Mouse (Mus musculus): ENCODE measurements around the gene Ibtk. TPM values are rescaled to one million over a fixed set of nuclear protein-coding genes. Genes with fewer than 3 reads are reported as not detected.

Gene Ibtk
- total and polyA plus RNA-seq, 2 experiments from 2014 or later: 17.1 to 23.4 TPM

DNA sequence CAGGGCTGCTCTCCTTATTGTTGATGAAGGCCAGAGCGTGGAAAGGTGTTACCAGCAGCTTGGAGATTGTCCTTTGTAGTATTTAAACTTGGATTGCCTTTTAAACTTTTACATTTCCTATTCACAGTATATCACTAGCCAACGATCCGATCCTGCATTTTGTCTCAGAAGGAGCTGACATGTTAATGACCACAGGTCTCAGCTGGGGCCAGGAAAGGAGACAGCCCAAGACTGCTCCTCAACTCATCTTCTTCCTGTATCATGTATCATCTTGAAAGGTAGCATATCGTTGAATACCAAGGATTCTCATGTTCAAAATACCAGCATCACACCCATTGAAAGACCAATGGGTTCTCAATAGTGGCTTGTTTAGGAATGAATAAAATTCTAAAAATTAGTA, 21.2 kb upstream of the Ibtk start:
- no peak for ATAC-seq

DNA sequence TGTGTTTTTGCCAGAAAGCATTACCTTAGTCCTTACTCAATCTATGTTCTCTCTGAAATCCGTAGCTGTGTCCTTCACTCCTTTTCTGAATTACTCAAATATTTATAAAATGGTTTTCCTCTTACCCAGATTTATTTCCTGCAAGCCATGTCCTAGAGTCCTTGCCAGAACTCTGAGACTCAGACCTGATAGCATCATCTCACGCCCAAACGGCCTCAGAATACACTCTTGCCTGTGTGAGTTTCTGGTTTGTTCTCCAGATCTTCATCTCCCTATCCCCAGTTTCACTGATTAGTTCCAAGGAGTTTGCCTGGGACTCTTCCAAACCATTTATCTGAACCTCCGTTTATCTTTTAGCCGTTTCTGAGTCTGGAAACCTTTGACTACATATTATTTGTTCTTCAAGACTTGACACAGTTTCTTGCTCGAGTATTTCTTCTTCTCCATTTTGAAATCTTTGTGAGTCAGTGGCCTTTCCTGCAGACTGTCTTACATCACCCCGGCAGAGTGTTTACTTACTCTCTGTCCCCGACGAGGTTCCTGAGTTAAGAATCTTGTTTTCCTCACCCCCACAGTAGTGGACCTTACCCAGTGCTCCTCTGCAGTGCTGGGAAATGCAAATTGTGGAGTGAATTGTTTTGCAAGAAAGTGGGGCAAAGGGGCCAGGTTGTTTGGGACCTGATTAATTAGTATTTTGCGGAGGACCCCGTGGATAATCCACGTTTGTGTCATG, 20.1 kb upstream of the Ibtk start:
- Histone ChIP-seq H3K27ac (no peak overlapping the region), H3K36me3 (ENCODE audit: insufficient read depth, low read length) (no peaks in the 10 kb centered on the region), H3K9me3 (ENCODE audit: low read length) (no peaks in the 10 kb centered on the region), H3K4me2 (ENCODE audit: low read depth, low read length) (no peak overlapping the region), H3K4me3 (ENCODE audit: low read length) (no peak overlapping the region), H3K4me1 (ENCODE audit: insufficient read depth, low read length) (no peaks in the 10 kb centered on the region), H3K9ac (replicated peaks; ENCODE audit: low read length) (no peak overlapping the region), H3K27me3 (ENCODE audit: insufficient read depth, low read length) (no peaks in the 10 kb centered on the region)
- 76% methylated on average over 12 of the region's 12 CpGs for WGBS
- DNase-seq (ENCODE audit: low spot score) (no peak), ATAC-seq (no peak)
- no peak for TF ChIP-seq CTCF (IDR thresholded peaks at IDR 0.05; ENCODE audit: low read depth)

More for the DNA sequence above, 21.2 kb upstream of the Ibtk start:
- Histone ChIP-seq H3K9ac (replicated peaks; ENCODE audit: low read length) (no peak overlapping the region), H3K4me1 (ENCODE audit: insufficient read depth, low read length) (no peaks in the 10 kb centered on the region), H3K4me3 (ENCODE audit: low read length) (no peak overlapping the region), H3K9me3 (ENCODE audit: low read length) (no peaks in the 10 kb centered on the region), H3K36me3 (ENCODE audit: insufficient read depth, low read length) (no peaks in the 10 kb centered on the region), H3K27me3 (ENCODE audit: insufficient read depth, low read length) (no peaks in the 10 kb centered on the region), H3K27ac (no peak overlapping the region), H3K4me2 (ENCODE audit: low read depth, low read length) (no peak overlapping the region)
- no peak for DNase-seq (ENCODE audit: low spot score)
- whole genome bisulfite sequencing: 87% methylated on average over 4 of the region's 4 CpGs
- TF ChIP-seq CTCF (IDR thresholded peaks at IDR 0.05; ENCODE audit: low read depth): no peak

DNA sequence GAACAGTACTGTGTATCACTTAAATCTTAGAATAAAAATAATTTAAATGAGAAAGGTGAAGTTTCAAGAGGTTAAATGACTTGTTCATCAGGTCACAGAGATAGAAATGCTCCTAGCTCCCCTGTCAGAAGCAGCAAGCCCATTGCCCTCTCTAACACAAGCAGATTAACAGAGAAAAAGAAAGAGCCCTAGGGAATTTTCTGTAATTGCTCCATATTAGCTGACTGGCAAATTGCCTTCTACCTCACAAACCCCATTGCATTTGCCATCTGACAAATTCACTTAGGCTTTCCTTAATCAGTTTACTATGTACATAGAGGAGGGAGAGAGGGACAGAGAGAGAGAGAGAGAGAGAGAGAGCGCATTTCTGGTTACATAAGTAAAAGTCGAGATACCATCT, 18.1 kb upstream of the Ibtk start:
- Histone ChIP-seq H3K27me3 (ENCODE audit: insufficient read depth, low read length) (no peaks in the 10 kb centered on the region), H3K9me3 (ENCODE audit: low read length) (no peaks in the 10 kb centered on the region), H3K27ac (no peak overlapping the region), H3K36me3 (ENCODE audit: insufficient read depth, low read length) (no peaks in the 10 kb centered on the region), H3K4me3 (ENCODE audit: low read length) (no peak overlapping the region), H3K9ac (replicated peaks; ENCODE audit: low read length) (no peak overlapping the region), H3K4me2 (ENCODE audit: low read depth, low read length) (no peak overlapping the region), H3K4me1 (ENCODE audit: insufficient read depth, low read length) (no peaks in the 10 kb centered on the region)
- TF ChIP-seq CTCF (IDR thresholded peaks at IDR 0.05; ENCODE audit: low read depth): no peak
- DNase-seq (ENCODE audit: low spot score) (peak; percentile 63), ATAC-seq (no peak)
- 77% methylated on average over 2 of the region's 2 CpGs for WGBS

DNA sequence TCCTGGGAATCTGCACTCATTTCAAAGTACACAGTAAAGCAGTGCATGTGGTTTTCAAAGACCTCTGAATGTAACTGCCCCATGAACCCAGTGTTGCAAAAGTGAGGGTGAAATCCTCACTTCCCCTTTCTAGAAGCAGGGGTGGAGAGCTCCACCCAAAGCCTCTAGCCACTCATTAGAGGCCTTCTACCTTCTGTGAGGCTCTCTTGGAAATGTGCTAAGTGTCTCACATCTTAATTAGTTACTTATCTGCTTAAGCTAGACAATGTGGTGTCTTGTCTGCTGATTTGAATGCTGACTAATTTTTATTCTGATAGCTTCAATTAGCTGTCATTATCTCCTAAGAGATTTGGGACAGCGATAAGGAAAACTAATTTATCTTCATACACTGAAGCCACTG, 13.3 kb upstream of the Ibtk start:
- 59% methylated on average over 1 of the region's 1 CpGs for WGBS
- Histone ChIP-seq H3K9ac (replicated peaks; ENCODE audit: low read length) (no peak overlapping the region), H3K27me3 (ENCODE audit: insufficient read depth, low read length) (no peaks in the 10 kb centered on the region), H3K4me3 (ENCODE audit: low read length) (no peak overlapping the region), H3K9me3 (ENCODE audit: low read length) (no peaks in the 10 kb centered on the region), H3K4me2 (ENCODE audit: low read depth, low read length) (no peak overlapping the region), H3K4me1 (ENCODE audit: insufficient read depth, low read length) (no peaks in the 10 kb centered on the region), H3K27ac (no peak overlapping the region), H3K36me3 (ENCODE audit: insufficient read depth, low read length) (no peaks in the 10 kb centered on the region)
- DNase-seq (ENCODE audit: low spot score) (no peak), ATAC-seq (no peak)
- TF ChIP-seq CTCF (IDR thresholded peaks at IDR 0.05; ENCODE audit: low read depth): no peak

DNA sequence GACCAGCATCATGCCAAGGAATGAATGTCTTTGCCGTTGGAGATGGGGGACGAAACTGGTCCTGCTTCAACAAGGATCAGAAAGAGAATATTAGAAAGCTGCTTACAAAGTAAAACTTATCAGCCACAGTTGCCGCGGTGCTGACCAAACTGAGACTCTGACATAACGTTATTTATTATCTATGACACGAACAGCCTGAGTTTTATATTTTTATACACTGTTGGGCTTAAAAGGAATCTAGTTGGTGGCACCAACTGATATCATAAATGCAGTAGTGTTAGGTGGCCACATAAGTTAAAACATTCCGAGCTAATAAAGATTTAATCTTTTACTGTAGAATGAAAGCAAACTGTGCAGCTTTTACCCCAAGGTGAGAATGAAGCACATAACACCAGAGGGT, 1.7 kb upstream of the Ibtk start:
- 95% methylated on average over 7 of the region's 7 CpGs for WGBS
- Histone ChIP-seq H3K4me2 (ENCODE audit: low read depth, low read length) (no peak overlapping the region), H3K4me1 (ENCODE audit: insufficient read depth, low read length) (peaks cover 5% of the 10 kb centered on the region; the same call in 1 of the 2 replicates), H3K9ac (replicated peaks; ENCODE audit: low read length) (no peak overlapping the region), H3K27ac (no peak overlapping the region), H3K9me3 (ENCODE audit: low read length) (no peaks in the 10 kb centered on the region), H3K27me3 (ENCODE audit: insufficient read depth, low read length) (no peaks in the 10 kb centered on the region), H3K4me3 (ENCODE audit: low read length) (no peak overlapping the region), H3K36me3 (ENCODE audit: insufficient read depth, low read length) (no peaks in the 10 kb centered on the region)
- TF ChIP-seq CTCF (IDR thresholded peaks at IDR 0.05; ENCODE audit: low read depth): no peak
- ATAC-seq (no peak), DNase-seq (ENCODE audit: low spot score) (no peak)

DNA sequence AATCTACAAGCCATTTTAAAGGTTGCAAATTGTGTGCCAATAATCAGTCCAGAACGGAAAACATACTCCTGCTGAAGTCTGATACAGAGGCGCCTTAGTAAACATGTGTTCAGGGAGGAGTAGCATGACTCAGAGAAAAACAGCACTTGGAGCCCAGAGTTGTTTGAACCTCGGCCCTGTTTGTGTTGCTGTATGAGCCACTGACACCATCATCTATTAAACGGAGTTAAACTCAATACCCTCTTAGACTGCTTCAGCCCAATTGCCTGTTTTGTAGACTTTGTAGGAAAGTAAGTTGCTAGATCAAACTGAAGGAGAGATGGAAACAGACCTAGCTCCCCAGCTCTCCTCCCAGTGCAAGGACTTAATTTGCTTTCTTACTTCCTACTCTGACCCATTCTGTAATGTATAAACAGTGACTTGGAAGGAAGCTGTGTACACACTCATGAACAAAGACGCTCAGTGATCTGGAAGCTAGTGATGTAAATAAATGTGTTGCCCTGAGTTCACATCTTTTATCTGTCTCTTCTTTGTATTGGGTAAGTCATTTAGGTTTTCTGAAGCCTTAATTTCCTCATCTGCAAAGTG, 882 bp upstream of the Ibtk start:
- Histone ChIP-seq H3K4me1 (ENCODE audit: insufficient read depth, low read length) (peaks cover 5% of the 10 kb centered on the region; the same call in 1 of the 2 replicates), H3K27ac (peak overlapping the region; percentile 99), H3K36me3 (ENCODE audit: insufficient read depth, low read length) (no peaks in the 10 kb centered on the region), H3K9me3 (ENCODE audit: low read length) (no peaks in the 10 kb centered on the region), H3K27me3 (ENCODE audit: insufficient read depth, low read length) (no peaks in the 10 kb centered on the region), H3K9ac (replicated peaks; ENCODE audit: low read length) (peak overlapping the region; percentile 94), H3K4me2 (ENCODE audit: low read depth, low read length) (peak overlapping the region; percentile 74), H3K4me3 (ENCODE audit: low read length) (peak overlapping the region; percentile 89)
- 24% methylated on average over 5 of the region's 5 CpGs for WGBS
- no peak for TF ChIP-seq CTCF (IDR thresholded peaks at IDR 0.05; ENCODE audit: low read depth)
- 0 out of 2 replicates have a peak, but pooled peaks have one; percentile 1 for ATAC-seq
- no peak for DNase-seq (ENCODE audit: low spot score)
